Mouse (Mus musculus) adrenal gland, postnatal 14 days (tissue): ENCODE measurements at regions not wholly inside any gene's neighbourhood (a gene's known extent, or its start where the extent isn't known, plus 50 kb on each side); places are given as distances from the start of the nearest gene placed in this dataset.
A peak's percentile ranks its signal among the peaks of the same experiment; 100 is the strongest.
"Not testable (repeated sequence)": the region's sequence is repeated elsewhere in the genome, so short reads cannot be mapped to it uniquely, and the experiment has no call there.

ENCODE experiments used
- DNase-seq: peaks from one replicate; pipeline ENCODE4 v3.0.0; 2021; ENCODE audit warnings: mixed read lengths

DNA sequence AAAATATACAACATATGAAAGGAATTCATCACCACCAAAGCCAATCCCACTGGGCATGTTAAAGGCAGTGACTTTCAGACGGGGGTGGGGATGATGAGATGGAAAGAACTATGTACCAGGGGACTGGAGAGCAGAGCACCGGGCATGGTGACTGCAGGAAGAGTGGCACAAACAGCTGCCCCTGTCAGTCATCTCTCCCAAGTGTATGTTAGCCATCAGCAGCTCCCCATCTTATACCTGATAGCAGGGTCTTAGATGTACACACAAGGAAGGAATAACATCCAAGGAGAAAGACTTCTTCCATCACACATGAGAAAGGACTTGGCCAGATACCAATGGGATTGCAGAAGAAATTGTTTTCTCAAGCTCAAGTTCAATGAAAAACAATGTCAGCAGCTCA lies 257.2 kb downstream of the Nuak1 start:
- no peak for DNase-seq

DNA sequence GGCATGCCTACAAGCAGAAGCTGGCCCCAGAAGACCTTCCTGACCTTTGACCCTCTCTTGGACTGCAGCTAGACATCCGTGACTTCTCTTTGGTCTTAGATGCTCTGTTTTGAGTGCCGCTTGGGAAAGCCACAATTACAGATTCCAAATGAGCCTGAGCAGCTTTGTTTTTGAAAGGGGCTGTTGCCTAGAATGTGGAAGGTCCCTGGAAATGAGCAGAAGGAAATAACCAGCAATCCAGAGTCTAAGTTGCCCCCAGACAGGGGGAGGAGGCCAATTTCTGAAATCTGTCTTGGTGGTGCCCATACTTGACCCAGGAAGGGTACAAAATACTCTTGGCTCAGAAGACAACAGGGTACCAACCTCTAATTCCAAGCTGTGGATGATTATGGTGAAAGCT lies 253.9 kb downstream of the Nuak1 start:
- no peak for DNase-seq

DNA sequence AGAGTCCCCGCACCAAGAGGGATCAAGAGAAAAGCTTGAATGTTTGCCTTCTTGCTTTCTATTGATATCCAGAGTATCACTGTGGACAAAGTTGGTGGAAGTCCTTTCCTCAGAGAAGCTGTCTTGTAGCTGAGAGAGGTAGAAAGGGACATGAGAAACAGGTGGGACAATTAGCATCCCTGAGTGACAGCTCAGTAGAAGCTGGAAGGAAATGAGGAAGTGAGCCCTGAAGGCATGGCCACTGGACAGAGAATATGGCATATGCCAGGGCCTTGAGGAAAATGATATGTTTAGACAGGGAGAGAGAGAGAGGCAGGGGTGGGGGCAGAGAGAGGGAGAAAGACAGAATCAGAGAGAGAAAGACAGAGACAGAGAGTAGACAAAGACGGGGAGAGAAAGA lies 241.4 kb downstream of the Nuak1 start:
- no peak for DNase-seq

DNA sequence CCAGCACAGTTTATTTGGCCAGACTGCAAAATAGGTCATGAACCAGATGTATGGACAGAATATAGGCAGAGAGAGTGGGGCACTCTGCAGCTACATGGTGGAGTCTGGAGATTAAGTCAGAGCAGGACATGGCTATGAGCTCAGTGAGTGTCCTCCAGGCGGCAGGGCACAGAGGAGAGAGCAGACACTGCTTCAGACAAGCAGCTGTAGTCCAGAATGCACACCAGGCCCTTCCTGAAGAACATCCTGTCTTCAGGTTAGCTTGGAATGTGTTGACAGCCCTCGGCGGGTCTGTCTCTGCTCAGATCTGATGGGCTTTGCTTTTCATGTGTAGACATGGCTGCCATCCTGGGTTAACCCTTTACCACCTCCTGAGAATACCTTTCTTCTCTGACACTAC lies 238.6 kb downstream of the Nuak1 start:
- DNase-seq: peak; percentile 5

DNA sequence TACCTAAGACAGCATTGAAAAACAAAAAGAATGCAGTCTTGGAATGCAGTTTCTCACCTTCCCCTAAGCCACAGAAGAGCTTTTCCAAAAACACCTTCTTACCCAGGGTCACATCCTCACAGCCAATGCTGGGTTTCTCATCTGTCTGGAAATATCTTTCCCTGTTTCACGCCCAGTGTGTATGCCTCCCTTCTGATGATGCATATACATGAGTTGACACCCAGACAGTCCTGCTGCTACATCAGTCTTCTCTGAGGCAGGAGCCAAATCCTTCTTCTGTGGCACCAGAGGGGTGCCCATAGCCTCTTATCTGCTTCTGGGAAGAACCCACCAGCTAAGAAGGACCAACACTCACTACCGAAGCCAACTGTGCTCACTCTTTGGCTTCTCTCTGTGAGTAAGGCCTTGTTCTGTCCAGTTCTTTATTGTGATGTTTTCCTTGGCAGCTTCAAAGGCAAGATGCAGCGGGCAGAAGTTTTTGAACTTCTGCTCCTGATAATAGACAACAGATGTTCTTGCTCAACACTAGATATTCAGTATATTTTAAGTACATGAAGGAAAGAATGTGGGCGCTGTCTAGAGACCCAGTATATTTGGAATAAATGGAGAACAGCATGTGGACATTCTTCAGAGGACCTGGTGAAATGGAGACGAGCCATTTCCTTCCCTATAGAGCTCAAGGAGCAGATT lies 228.2 kb downstream of the Nuak1 start:
- DNase-seq: no peak

DNA sequence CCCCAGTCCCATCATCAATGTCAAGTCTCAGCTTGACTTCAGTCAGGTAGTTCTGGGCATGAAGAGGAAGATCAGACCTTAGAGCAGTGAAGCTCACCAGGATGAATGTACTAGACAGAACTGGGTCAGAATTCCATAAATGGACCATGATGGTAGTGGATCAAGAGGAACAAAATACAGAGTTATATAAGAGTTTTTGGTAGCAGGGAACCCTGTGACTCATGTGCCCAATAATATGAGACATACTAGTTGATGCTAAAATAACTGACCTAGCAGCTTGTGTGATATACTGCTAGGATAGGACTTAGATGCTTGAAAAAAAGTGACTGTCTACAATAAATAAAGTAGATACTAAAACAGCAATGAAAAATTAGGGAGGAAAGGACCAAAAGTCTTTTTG lies 225.6 kb downstream of the Nuak1 start:
- DNase-seq: no peak

DNA sequence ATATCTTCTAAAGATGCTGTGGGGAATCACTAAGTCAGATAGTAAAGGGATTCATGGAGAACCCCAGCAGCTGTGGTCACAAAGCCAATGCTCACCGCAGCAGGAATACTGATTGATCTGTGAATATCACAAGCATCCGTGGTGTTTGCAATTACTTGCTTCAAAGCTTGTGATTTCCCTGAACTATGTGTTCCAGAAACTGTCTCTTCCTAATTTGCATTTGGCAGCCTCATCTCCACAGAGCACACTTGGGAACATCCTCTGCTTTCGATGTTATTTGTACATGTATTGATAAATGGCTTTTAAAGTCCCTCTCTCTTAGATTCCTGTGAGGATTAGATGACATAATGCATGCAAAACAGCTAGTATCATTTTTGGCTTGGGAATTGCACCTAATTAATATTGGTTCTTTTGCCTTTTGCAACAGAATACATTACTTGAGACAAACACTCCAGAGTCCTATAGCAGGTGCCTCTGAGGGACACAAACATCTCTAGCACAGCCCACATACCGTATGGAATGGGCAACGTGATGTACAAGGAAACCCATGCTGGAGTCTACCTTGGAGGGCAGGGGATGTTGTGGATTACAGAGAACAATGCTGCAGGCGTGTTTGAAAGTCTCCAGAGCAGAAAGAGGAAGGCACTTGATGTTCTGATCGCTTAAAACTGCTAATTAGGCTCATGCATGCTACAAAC lies 211.0 kb downstream of the Nuak1 start:
- no peak for DNase-seq

DNA sequence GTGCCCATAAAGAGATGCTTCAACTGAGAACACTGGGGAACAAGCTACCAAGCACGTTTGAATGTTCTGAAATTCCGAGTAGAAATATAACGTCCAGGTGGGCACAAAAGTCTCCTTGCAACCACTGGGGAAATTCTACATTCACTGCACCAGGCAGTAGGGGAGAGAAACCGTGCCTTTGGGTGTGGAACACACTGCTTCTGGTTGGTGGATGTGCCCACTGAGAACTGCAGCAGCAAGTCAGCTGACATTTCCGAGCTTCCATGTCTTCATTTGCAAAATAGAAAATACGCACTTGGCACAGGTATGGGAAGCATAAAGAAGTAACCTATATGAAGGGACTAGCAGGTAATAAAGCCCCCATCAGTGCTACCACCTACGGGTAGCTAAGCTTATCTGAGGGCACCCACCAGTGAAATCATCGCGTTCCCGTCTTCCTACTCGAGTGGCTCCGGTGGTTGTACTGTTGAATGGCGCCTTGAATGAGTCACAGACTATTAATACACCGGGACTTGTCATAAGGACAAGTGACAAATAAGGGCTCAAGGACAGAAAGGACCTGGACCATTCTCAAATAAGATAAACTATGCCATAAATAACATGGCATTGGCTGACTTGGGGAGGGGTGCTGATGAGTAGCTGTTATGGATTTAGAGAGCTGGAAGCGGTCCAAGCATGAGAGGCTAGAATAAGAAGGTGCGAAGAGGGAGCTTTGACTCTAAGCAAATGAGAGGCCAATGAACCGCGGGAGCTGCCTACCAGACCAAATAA lies 210.2 kb downstream of the Nuak1 start:
- DNase-seq: peak; percentile 60

DNA sequence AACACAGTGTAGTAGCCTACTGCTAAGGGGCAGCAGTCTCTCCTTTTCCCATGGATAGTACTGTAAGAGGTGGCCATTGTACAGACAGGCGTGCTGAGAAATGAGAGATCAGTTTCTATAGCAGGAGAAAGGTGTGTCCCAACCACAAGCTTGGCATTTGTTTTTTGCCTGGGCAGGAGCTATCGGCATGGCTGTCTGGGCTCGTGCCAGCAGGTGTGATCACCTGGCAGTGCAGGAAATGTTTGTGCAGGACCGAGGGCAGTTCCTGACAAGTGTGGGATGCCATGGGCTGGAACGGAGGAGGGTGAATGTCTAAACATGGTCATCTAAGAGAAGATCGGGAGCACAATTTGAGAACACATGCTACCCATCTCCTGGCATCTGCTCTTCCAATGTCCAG lies 205.4 kb downstream of the Nuak1 start:
- DNase-seq: no peak

DNA sequence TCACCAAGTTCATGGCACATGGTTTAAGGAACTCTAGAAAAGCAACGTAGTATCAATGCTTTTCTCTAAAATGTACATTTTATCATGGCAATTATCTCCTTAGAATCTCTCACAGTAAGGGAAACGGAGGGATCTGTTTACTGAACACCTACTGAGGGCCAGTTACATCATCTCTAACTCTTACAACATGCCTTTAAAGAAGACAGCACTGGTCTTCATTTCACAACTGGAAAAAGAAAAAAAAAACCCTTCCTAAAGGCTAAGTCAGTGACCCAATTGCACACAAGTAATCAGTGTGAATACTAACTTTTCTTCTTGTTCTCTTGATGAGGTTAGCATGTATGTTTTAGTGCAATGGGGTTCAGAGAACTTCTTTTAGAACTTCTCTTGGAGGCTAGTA lies 204.2 kb downstream of the Nuak1 start:
- DNase-seq: no peak

DNA sequence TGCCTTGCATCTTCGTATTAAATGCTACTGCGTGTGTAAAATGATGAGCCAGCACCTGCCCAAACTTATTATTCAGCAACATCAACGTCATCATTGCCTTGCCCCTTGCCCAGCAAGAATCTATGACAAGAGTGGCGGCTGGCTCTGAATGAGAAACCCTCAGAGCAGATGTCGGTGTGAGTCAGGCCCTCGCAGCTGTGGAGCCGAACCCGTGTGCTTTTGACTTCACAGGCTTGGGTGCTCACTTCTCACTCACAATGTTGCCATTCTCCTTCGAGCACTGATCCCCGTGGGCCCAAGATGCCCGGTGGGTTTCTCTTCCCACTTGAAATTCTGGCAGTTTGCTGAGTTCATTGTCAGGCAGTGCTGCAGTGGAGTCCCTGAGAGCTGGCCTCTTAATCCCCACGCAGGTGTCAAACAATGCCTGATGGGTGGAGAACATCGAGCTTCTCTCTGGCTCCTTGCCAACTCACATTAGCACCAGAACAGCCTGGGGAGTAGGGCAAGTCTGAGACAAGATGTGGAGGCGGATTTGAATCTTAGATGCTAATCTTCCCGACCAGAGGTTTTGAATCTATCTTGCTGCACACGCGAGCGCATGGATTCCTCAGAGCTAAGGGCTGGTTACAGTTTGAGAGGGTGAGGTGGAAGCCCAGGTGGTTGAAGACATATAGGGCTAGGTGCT lies 202.0 kb downstream of the Nuak1 start:
- no peak for DNase-seq

DNA sequence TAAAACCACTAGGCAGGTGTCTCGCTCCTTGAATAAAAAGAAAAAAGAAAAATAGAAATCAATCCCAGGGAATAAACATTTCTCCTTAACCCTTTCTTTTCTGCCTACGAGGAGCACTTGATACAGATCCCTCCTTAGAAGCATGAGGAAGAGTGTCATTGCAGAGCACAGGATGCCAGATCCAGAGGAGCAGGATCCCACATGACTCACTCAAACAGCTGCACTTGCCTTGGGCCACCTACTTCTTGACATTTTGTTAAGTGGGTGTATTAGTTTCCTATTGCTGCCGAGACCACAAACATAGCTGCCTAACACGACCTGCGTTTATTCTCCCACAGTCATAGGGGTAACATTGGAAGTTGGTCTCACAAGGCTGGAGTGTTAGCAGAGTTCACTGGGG lies 197.1 kb downstream of the Nuak1 start:
- no peak for DNase-seq

DNA sequence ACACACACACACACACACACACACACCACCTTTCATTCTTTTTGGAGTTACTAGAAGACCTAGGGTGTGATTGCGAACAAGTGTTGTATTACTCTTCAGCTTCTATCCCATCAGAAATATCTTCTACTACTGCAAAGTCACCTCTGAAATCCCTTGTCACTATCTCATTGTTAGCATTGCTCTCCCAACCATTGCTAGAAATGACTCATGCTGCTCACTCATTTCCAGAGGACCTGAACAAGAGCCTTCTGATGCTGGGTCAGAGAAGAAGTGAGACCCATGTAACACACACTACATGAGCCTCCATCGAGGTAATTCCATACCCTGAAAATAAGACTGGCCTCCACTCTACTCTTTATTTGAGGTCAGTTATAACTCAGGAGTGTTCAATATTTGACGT lies 191.1 kb downstream of the Nuak1 start:
- no peak for DNase-seq

DNA sequence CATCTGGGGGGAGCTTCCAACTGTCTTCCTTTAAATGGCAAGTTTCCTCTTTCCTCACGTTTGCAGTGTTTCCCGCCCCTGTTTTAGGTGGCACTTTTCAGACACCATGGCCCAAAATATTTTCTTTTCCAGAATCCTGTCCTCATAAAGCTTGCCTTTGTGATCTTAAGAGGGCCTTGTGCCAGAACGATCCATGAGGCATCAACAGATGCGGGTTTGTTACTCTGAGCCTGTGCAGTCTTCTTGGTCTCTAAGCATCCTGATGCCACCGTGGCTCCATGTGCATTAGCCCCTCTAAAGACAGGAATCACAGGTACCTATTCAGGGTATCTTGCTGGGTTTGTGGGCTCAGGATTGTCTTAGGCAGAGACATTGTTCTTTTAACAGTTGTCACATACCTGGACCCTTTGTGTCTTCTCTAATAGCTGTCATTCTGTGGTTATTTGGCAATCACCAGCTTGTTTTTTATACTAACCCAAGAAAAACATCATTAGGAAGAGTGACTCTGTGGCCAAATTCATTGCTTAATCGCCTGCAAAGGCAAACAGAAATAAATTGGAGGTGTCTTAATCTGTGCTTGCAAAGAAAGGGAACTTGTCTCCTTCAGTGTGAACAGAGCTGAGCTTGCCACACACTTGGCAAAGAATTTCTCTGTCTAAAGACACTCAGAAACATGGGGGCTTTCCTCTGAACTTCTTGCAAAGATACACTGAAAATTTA lies 179.3 kb downstream of the Nuak1 start:
- no peak for DNase-seq

DNA sequence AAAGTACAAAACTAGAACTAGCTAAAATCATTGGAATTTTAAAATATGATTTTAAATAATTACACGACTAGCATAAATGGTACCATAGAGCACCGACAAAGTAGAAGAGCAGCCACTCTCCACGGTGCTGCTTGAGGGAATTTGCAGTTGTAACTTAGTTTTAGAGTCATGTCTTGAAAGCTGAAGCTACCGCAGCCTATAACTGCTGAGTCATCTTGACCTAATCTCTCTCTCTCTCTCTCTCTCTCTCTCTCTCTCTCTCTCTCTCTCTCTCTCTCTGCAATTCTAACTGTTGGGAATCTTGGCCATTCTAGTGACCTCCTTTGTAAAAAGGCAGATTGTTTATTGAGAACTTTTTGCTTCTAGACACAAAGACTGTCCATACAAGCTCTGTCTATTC lies 177.5 kb downstream of the Nuak1 start:
- DNase-seq: no peak

DNA sequence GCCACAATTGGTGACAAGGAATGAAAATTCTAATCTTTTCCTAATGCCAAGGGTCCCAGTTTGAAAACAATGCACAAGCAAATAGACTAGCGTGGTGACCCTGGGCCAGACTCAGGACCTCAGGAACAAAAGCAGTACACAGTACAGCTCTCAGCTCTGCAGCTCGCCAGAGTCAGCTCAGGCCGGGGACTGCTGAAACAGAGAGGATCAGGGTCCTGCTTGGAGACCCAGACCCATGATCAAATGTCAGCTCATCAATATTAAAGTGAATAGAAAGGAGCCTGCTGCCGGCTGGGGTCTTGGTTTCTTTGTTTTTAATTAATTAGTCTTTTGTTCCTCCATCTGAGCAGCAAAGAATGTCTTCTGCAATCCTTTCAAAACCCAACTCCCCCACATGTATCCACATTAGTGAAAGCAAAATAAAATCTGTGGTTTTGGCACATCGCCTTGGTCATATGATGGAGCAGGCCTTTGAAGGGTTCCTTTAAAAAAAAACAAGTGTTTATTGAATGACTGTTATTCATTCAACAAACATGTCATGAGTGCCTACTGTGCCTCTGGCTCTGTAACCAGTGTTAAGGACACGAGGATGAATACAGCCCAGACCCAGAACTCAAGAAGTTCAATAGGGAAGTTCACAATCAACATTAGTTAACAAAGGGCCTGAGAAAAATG lies 154.4 kb downstream of the Nuak1 start:
- no peak for DNase-seq

DNA sequence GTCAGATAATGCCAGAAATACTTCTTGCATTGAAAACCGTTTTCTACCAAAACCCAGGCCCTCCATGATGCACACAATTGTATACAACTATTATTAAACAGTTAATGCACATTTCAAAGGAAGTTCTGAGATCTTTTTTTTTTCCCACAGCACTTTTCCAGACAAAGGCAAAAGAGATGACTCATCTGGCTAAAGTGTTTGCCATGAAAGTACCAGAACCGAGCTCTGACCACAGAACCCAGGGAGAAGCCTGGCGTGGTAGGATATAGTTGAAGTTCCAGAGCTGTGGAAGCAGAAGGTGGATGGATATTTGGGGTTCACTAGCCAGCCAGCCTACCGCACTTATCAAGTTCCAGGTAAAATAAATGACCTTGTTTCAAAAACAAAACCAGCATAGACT lies 146.0 kb downstream of the Nuak1 start:
- no peak for DNase-seq

DNA sequence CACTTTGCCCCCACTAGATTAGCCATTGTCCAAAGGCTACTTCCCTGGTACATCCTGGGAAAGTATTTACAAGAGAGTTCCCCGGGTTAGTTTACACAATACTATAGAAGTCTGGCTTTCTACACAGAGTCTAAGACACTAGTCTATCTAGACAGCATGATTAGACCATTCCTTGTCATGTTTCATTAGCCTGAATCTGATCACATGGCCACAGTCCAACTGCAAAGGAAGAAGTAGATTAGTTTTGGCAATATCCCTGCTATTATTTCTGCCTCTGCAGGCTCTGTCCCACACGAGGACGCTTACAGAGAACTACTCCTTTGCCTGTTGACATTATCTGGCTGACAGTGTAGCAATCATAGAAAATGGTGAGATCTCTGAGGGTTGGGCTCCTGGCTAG lies 144.2 kb downstream of the Nuak1 start:
- no peak for DNase-seq

DNA sequence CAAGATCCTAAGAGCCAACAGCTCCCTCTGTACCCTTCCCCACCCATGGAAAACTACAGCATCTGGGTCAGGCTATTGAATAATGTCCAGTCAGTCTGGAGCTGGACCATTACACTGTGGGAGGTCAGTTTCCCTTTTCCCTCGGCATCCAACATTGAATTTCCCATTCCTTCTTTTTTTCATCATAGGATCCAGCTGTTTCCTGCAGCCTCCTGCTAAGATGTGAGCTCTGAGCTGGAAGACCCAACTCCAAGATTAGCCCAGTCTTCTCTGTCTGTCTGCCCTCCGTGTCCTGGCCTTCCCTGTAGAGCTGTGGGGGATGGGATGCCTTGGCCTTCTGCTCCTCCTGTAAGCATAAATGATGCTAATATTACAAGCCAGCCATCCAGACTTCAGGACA lies 138.8 kb downstream of the Nuak1 start:
- no peak for DNase-seq

DNA sequence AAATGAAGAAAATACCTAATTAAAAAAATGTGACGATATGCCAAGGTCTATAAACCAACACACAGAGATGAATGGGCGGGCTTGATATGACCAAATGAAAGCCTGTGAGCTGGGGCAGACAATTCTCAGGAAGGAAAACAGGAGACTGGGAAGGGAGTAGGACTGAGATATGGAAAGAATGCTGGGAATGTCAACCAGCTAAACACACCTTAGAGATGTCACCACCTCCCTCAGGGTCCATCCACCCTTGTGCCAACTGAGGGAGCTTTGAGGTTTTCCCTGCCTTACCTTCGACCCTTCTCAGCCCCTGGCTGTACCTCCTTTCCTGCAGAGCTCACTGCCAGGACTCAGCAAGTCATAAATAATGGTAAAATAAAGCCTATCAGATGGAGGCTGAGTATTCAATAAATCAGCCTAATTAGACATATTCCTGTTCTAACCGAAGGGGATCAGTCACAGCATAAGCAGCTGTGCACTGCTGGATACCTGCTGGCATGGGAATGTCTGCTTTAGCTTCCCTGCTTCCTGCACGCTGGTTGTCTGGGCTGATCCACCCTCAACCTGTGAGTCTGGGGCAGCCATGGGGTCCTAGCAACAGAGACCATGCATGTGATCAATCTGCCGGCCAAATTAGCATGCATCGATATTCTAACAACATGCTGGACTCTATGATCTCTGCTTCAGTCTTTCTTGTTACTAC lies 137.4 kb downstream of the Nuak1 start:
- no peak for DNase-seq

DNA sequence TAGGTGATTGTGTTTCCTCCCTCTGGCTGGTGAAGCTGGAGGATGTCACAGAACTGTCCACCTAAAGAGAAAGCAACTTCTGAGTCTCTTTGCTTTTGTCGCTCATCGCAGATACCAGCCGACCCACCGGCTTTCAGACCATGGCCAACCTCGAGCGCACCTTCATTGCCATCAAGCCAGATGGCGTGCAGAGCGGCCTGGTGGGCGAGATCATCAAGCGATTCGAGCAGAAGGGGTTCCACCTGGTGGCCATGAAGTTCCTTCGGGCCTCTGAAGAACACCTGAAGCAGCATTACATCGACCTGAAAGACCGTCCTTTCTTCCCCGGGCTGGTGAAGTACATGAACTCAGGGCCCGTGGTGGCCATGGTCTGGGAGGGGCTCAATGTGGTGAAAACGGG lies 131.7 kb downstream of the Nuak1 start:
- not testable (repeated sequence) for DNase-seq
